Mouse (Mus musculus) CH12.LX (cell line): ENCODE data around the gene Tenm1. TPM values are rescaled to one million over a fixed set of nuclear protein-coding genes. Genes with fewer than 3 reads are reported as not detected.

Experiments used
- DNase-seq: peaks from one replicate; pipeline ENCODE4 v3.0.0-alpha.2; 2013; ENCODE audit errors: extremely low read depth
- H3K27ac ChIP-seq: 2 replicates; pipeline ENCODE4 v1.5.1; 2012; ENCODE audit warnings: low read depth, mild to moderate bottlenecking, control low read depth, moderate library complexity; ENCODE audit not compliant: insufficient read depth
- H3K27me3 ChIP-seq: replicated peaks from 2 replicates; pipeline ENCODE3; 2012; ENCODE audit warnings: inconsistent platforms
- H3K36me3 ChIP-seq, 2 experiments: replicated peaks in 1 of 2; 2 replicates each; pipeline versions ENCODE3 to v1.6.1; 2012; ENCODE audit warnings: inconsistent platforms in 1 of 2, low read length in 1 of 2, mild to moderate bottlenecking in 1 of 2, mixed read lengths in 1 of 2, moderate library complexity in 1 of 2; ENCODE audit not compliant: control insufficient read depth in 1 of 2, insufficient read depth in 1 of 2
- H3K4me1 ChIP-seq, 2 experiments: 2 replicates each; pipeline ENCODE4 v1.6.1; 2012; ENCODE audit warnings: inconsistent platforms in 1 of 2, moderate library complexity in 1 of 2; ENCODE audit not compliant: insufficient read depth in 2 of 2, control insufficient read depth in 1 of 2
- H3K4me2 ChIP-seq: 2 replicates; pipeline ENCODE4 v1.6.1; 2012; ENCODE audit warnings: low read depth, mild to moderate bottlenecking, control low read depth; ENCODE audit not compliant: poor library complexity, insufficient read depth, severe bottlenecking
- H3K4me3 ChIP-seq, 3 experiments: fragments of 150-350 bp in 1 of 3; sonication (generic) in 1 of 3; replicated peaks in 1 of 3; 2 replicates each; pipeline versions ENCODE3 to v1.5.1; 2011 to 2012; ENCODE audit warnings: low read depth in 2 of 3, low read length in 2 of 3, mild to moderate bottlenecking in 2 of 3, moderate library complexity in 2 of 3, control low read depth in 1 of 3, improper control_type of control experiment in 1 of 3, inconsistent platforms in 1 of 3, mixed read lengths in 1 of 3; ENCODE audit not compliant: poor library complexity in 1 of 3
- H3K79me2 ChIP-seq: replicated peaks from 2 replicates; pipeline ENCODE4 v1.6.1; 2012; ENCODE audit warnings: mild to moderate bottlenecking, moderate library complexity; ENCODE audit not compliant: control insufficient read depth, poor library complexity, insufficient read depth, severe bottlenecking; ENCODE audit errors: extremely low read depth
- H3K9ac ChIP-seq: 2 replicates; pipeline ENCODE4 v1.6.1; 2012; ENCODE audit warnings: low read depth, mild to moderate bottlenecking, control low read depth, moderate library complexity; ENCODE audit not compliant: insufficient read depth
- H3K9me3 ChIP-seq: replicated peaks from 2 replicates; pipeline ENCODE3; 2012; ENCODE audit warnings: low read length, inconsistent platforms, mixed read lengths
- CHD1 ChIP-seq: IDR thresholded peaks from 2 replicates; pipeline ENCODE4 v1.6.1; 2012; ENCODE audit warnings: low read depth, low read length, improper control_type of control experiment, inconsistent platforms
- CTCF ChIP-seq, 2 experiments: IDR thresholded peaks in 1 of 2; conservative IDR thresholded peaks in 1 of 2; 2 replicates each; pipeline ENCODE4 v1.5.1; 2011 to 2012; ENCODE audit warnings: low read depth in 2 of 2, low read length in 2 of 2, improper control_type of control experiment in 1 of 2, inconsistent platforms in 1 of 2, mild to moderate bottlenecking in 1 of 2, moderate library complexity in 1 of 2
- EP300 ChIP-seq: IDR thresholded peaks from 2 replicates; pipeline ENCODE4 v1.6.1; 2011; ENCODE audit warnings: low read length, improper control_type of control experiment
- ETS1 ChIP-seq: conservative IDR thresholded peaks from 2 replicates; pipeline ENCODE4 v1.6.1; 2012; ENCODE audit warnings: low read depth, mild to moderate bottlenecking, inconsistent platforms, low read length, improper control_type of control experiment, moderate library complexity
- HCFC1 ChIP-seq: IDR thresholded peaks from 2 replicates; pipeline ENCODE4 v1.6.1; 2012; ENCODE audit warnings: low read depth, mild to moderate bottlenecking, inconsistent platforms, low read length, improper control_type of control experiment
- MAFK ChIP-seq: IDR thresholded peaks from 2 replicates; pipeline ENCODE4 v1.6.1; 2011; ENCODE audit warnings: low read length, improper control_type of control experiment; ENCODE audit not compliant: insufficient replicate concordance
- MAX ChIP-seq: IDR thresholded peaks from 2 replicates; pipeline ENCODE4 v1.6.1; 2011; ENCODE audit warnings: low read length, improper control_type of control experiment
- MEF2A ChIP-seq: IDR thresholded peaks from 2 replicates; pipeline ENCODE4 v1.6.1; 2014; ENCODE audit warnings: low read depth, mild to moderate bottlenecking, inconsistent platforms, low read length, improper control_type of control experiment, borderline replicate concordance
- MXI1 ChIP-seq: IDR thresholded peaks from 2 replicates; pipeline ENCODE4 v1.6.1; 2011; ENCODE audit warnings: mild to moderate bottlenecking, low read depth, low read length, improper control_type of control experiment
- MYC ChIP-seq: IDR thresholded peaks from 2 replicates; pipeline ENCODE4 v1.6.1; 2011; ENCODE audit warnings: low read depth, mild to moderate bottlenecking, improper control_type of control experiment, low read length
- NELFE ChIP-seq: IDR thresholded peaks from 2 replicates; pipeline ENCODE4 v1.6.1; 2011; ENCODE audit warnings: low read depth, low read length, improper control_type of control experiment
- PAX5 ChIP-seq: IDR thresholded peaks from 2 replicates; pipeline ENCODE4 v1.6.1; 2012; ENCODE audit warnings: low read length, inconsistent platforms, mixed read lengths
- POLR2A ChIP-seq: IDR thresholded peaks from 2 replicates; pipeline ENCODE4 v1.6.1; 2011; ENCODE audit warnings: low read depth, mild to moderate bottlenecking, improper control_type of control experiment, low read length
- POLR2AphosphoS2 ChIP-seq: IDR thresholded peaks from 2 replicates; pipeline ENCODE4 v1.6.1; 2011; ENCODE audit warnings: low read depth, low read length, improper control_type of control experiment
- RAD21 ChIP-seq: IDR thresholded peaks from 2 replicates; pipeline ENCODE4 v1.6.1; 2011; ENCODE audit warnings: low read depth, mild to moderate bottlenecking, low read length, improper control_type of control experiment, moderate library complexity
- RCOR1 ChIP-seq: conservative IDR thresholded peaks from 2 replicates; pipeline ENCODE4 v1.6.1; 2012; ENCODE audit warnings: low read depth, mild to moderate bottlenecking, inconsistent platforms, low read length, improper control_type of control experiment
- SMC3 ChIP-seq: IDR thresholded peaks from 2 replicates; pipeline ENCODE4 v1.6.1; 2011; ENCODE audit warnings: low read depth, low read length, improper control_type of control experiment
- UBTF ChIP-seq: IDR thresholded peaks from 2 replicates; pipeline ENCODE4 v1.6.1; 2012; ENCODE audit warnings: low read depth, mild to moderate bottlenecking, inconsistent platforms, low read length, improper control_type of control experiment, moderate library complexity
- ZC3H11A ChIP-seq: IDR thresholded peaks from 2 replicates; pipeline ENCODE4 v1.6.1; 2012; ENCODE audit warnings: low read depth, mild to moderate bottlenecking, inconsistent platforms, low read length, improper control_type of control experiment
- ZNF384 ChIP-seq: IDR thresholded peaks from 2 replicates; pipeline ENCODE4 v1.6.1; 2012; ENCODE audit warnings: low read depth, low read length, improper control_type of control experiment, inconsistent platforms
- dilution Hi-C: fragments of 300-500 bp; cut with MboI; formaldehyde crosslinking; loops from 2 replicates; pipeline ENCODE4 v1.14.3; 2020; ENCODE audit warnings: low sequenced_read_pairs; ENCODE audit not compliant: extremely low pct_unique_long_range_greater_than_20kb, extremely low pct_ligation_motif_present
- in situ Hi-C: fragments of 300-500 bp; cut with MboI; formaldehyde crosslinking; loops from 3 replicates; pipeline ENCODE4 v1.14.3; 2019; ENCODE audit warnings: low sequenced_read_pairs, low pct_ligation_motif_present, low pct_unique_long_range_greater_than_20kb, mixed read lengths
- polyA plus RNA-seq: library from polyadenylated mRNA; unstranded; fragments of >175 nt; gene quantifications from 2 replicates; pipeline ENCODE4 v1.2.1, GENCODE M21; 2012; ENCODE audit warnings: low read depth; ENCODE audit not compliant: insufficient read length
- total RNA-seq, 2 experiments: library from RNA; depleted of rRNA; stranded (reverse); fragments of 300-350 nt in 1 of 2; fragments of >200 nt in 1 of 2; gene quantifications; 2 replicates each; pipeline ENCODE4 v1.2.3; 2012 to 2014

The Tenm1 gene
- total and polyA plus RNA-seq, 3 experiments: 0.20 TPM; not detected in 2

GRCm38 (mm10) chrX:43429337-43429736, 411 bp upstream of the Tenm1 start:
- dilution Hi-C loops (no loop called here), in situ Hi-C loops (no loop called here)
- no peak for DNase-seq
- no peaks in the 10 kb centered on the region for H3K36me3 ChIP-seq
- no peaks in the 10 kb centered on the region for H3K27me3 ChIP-seq
- no peak for TF ChIP-seq CHD1
- no peak for TF ChIP-seq MEF2A
- TF ChIP-seq MYC: no peak
- TF ChIP-seq MAX: no peak
- no peak for TF ChIP-seq ETS1
- TF ChIP-seq RAD21: no peak
- no peak for TF ChIP-seq CTCF (conservative IDR thresholded peaks at IDR 0.05 in 1 of 2, IDR thresholded peaks at IDR 0.05 in 1 of 2; ENCODE audit: low read depth in 2 of 2, low read length in 2 of 2)
- no peak for TF ChIP-seq ZC3H11A
- TF ChIP-seq RCOR1: no peak
- TF ChIP-seq UBTF: no peak
- peaks cover 22% of the 10 kb centered on the region for H3K9me3 ChIP-seq
- H3K27ac ChIP-seq: no peak overlapping the region
- H3K4me1 ChIP-seq: no peaks in the 10 kb centered on the region
- no peaks in the 10 kb centered on the region for H3K79me2 ChIP-seq
- no peak overlapping the region for H3K9ac ChIP-seq
- no peak overlapping the region for H3K4me3 ChIP-seq
- no peak overlapping the region for H3K4me2 ChIP-seq

GRCm38 (mm10) chrX:43427961-43428365, 963 bp downstream of the Tenm1 start:
- in situ Hi-C loops: no loop called here
- Histone ChIP-seq H3K4me1 (no peaks in the 10 kb centered on the region), H3K79me2 (no peaks in the 10 kb centered on the region), H3K4me2 (no peak overlapping the region), H3K27me3 (no peaks in the 10 kb centered on the region), H3K9ac (no peak overlapping the region), H3K4me3 (no peak overlapping the region), H3K27ac (no peak overlapping the region), H3K9me3 (peaks cover 22% of the 10 kb centered on the region), H3K36me3 (no peaks in the 10 kb centered on the region)
- TF ChIP-seq HCFC1 (no peak), CTCF (conservative IDR thresholded peaks at IDR 0.05 in 1 of 2, IDR thresholded peaks at IDR 0.05 in 1 of 2; ENCODE audit: low read depth in 2 of 2, low read length in 2 of 2) (no peak), NELFE (no peak), RAD21 (no peak), POLR2A (no peak), MYC (no peak), POLR2AphosphoS2 (no peak), ZNF384 (no peak), EP300 (no peak), MXI1 (no peak), MAFK (no peak), PAX5 (no peak), SMC3 (no peak), MEF2A (no peak)
- DNase-seq: no peak
- dilution Hi-C loops: no loop called here
